Mouse (Mus musculus): ENCODE data around the gene Tjp2. TPM values are rescaled to one million over a fixed set of nuclear protein-coding genes. Genes with fewer than 3 reads are reported as not detected.

Gene Tjp2
- polyA plus RNA-seq, 1 experiment from 2014 or later = 34.9 TPM

DNA sequence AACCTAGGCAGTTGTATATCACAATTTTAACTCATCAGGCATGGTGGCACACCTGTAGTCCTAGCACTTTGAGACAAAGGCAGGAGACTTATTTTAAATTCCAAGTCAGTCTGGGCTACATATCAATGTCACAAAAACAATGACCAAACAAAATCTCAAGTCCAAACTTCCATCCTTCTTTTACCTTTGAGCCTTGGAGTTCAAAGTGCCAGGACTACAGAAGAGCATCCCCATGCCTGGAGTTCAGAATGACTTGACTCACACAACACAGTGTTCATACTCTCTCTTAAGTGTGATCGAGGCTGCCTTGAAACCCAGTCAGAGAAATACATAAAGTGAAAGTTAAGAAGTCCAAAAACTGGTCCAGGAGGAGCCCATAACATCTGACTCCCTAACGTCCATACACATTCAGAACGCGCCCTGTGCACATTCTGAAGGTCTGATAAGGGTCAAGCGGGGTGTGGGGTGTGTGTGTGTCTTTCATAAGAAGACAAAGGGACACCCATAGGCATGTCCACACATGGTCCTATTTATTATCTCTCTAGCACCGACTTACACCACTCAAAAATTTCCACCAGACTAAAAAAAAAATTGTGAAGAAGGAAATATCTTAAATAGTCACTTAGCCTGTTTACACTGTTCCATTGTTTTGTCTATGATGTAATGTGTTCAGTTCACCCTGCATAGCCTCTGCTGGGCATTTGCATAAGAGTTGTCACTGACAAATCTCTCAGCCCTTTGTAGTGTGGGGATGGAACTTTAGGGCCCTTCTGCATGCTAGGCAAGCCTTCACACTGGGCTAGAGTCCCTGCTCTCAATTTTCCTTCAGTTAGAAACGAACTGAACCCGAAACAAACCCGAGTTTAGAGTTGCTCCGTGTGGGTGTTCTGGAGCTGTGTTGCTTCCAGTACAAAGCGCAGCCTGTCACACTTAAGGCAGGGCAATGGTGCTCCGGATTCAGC lies 34.8 kb upstream of the Tjp2 start:
- peaks cover 7% of the 10 kb centered on the region; the same call in 1 of the 2 replicates for H3K36me3 ChIP-seq (ENCODE audit: control insufficient read depth, insufficient read depth, low read length)
- no peaks in the 10 kb centered on the region for H3K4me1 ChIP-seq (ENCODE audit: control insufficient read depth, insufficient read depth, low read length)
- no peak overlapping the region for H3K27ac ChIP-seq (ENCODE audit: low read depth, low read length)
- no peak overlapping the region for H3K9ac ChIP-seq (ENCODE audit: low read depth, low read length)
- ATAC-seq (ENCODE audit: low FRiP score, low TSS enrichment) = no peak
- 83% methylated on average over 12 of the region's 12 CpGs for WGBS
- no peaks in the 10 kb centered on the region for H3K9me3 ChIP-seq (ENCODE audit: control insufficient read depth, low read length)
- H3K4me3 ChIP-seq (ENCODE audit: low read length) = no peak overlapping the region
- H3K27me3 ChIP-seq (ENCODE audit: control insufficient read depth, insufficient read depth, low read length) = no peaks in the 10 kb centered on the region
- no peak overlapping the region for H3K4me2 ChIP-seq (replicated peaks; ENCODE audit: low read depth, low read length)

GRCm38 (mm10) chr19:24258368-24258767 lies 33.5 kb upstream of the Tjp2 start:
- Histone ChIP-seq H3K4me2 (replicated peaks; ENCODE audit: low read depth, low read length) (no peak overlapping the region), H3K27me3 (ENCODE audit: control insufficient read depth, insufficient read depth, low read length) (no peaks in the 10 kb centered on the region), H3K4me3 (ENCODE audit: low read length) (no peak overlapping the region), H3K9ac (ENCODE audit: low read depth, low read length) (no peak overlapping the region), H3K27ac (ENCODE audit: low read depth, low read length) (no peak overlapping the region), H3K36me3 (ENCODE audit: control insufficient read depth, insufficient read depth, low read length) (peaks cover 7% of the 10 kb centered on the region; the same call in 1 of the 2 replicates), H3K4me1 (ENCODE audit: control insufficient read depth, insufficient read depth, low read length) (no peaks in the 10 kb centered on the region), H3K9me3 (ENCODE audit: control insufficient read depth, low read length) (no peaks in the 10 kb centered on the region)
- no peak for ATAC-seq (ENCODE audit: low FRiP score, low TSS enrichment)
- whole genome bisulfite sequencing = 76% methylated on average over 5 of the region's 5 CpGs

GRCm38 (mm10) chr19:24257962-24258361 lies 33.1 kb upstream of the Tjp2 start:
- H3K4me1 ChIP-seq (ENCODE audit: control insufficient read depth, insufficient read depth, low read length) = no peaks in the 10 kb centered on the region
- H3K9ac ChIP-seq (ENCODE audit: low read depth, low read length) = no peak overlapping the region
- 89% methylated on average over 6 of the region's 6 CpGs for WGBS
- peaks cover 6% of the 10 kb centered on the region; the same call in 1 of the 2 replicates for H3K36me3 ChIP-seq (ENCODE audit: control insufficient read depth, insufficient read depth, low read length)
- 0 out of 2 replicates have a peak overlapping the region, but pooled peaks have one; percentile 7 for H3K27ac ChIP-seq (ENCODE audit: low read depth, low read length)
- no peak overlapping the region for H3K4me3 ChIP-seq (ENCODE audit: low read length)
- H3K27me3 ChIP-seq (ENCODE audit: control insufficient read depth, insufficient read depth, low read length) = no peaks in the 10 kb centered on the region
- ATAC-seq (ENCODE audit: low FRiP score, low TSS enrichment) = no peak
- no peaks in the 10 kb centered on the region for H3K9me3 ChIP-seq (ENCODE audit: control insufficient read depth, low read length)
- H3K4me2 ChIP-seq (replicated peaks; ENCODE audit: low read depth, low read length) = no peak overlapping the region

DNA sequence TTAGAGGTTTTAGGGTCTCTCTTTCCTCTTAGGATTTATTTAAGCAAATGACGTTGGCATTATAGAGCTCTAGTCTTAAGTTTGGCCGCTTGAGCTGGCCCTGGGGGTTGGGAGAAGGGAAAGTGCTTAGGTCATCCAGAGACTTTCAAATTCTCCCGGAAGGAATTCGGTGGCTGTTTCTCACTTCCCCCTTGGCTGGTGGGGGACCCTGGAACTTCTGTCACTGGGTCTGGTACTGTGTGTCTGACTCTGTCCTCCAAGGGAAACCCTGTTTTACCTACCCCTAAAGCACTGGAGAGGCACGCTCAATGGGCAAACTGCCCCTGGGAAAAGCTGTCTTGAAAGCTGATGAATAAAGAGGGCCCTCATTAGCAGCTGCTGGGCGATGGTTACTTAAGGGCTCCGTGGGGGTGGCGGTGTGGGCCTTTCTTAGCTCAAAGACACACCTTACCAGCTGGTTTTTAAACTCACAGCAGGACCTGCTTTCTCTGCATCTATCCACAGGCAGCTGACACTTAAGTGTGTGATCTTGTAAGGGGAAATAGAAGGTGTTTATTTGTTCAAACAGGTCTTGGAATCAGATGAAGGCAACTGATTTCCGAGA lies 28.9 kb upstream of the Tjp2 start:
- 0 out of 2 replicates have a peak, but pooled peaks cover 10% of the 10 kb centered on the region for H3K4me1 ChIP-seq (ENCODE audit: control insufficient read depth, insufficient read depth, low read length)
- no peak overlapping the region for H3K4me2 ChIP-seq (replicated peaks; ENCODE audit: low read depth, low read length)
- H3K27ac ChIP-seq (ENCODE audit: low read depth, low read length) = no peak overlapping the region
- no peak overlapping the region for H3K9ac ChIP-seq (ENCODE audit: low read depth, low read length)
- H3K36me3 ChIP-seq (ENCODE audit: control insufficient read depth, insufficient read depth, low read length) = no peaks in the 10 kb centered on the region
- ATAC-seq (ENCODE audit: low FRiP score, low TSS enrichment) = no peak
- no peaks in the 10 kb centered on the region for H3K9me3 ChIP-seq (ENCODE audit: control insufficient read depth, low read length)
- no peak overlapping the region for H3K4me3 ChIP-seq (ENCODE audit: low read length)
- WGBS = 26% methylated on average over 9 of the region's 9 CpGs
- no peaks in the 10 kb centered on the region for H3K27me3 ChIP-seq (ENCODE audit: control insufficient read depth, insufficient read depth, low read length)

- 19% methylated on average over 6 of the region's 6 CpGs for WGBS
- ATAC-seq (ENCODE audit: low FRiP score, low TSS enrichment) = peak; percentile 65; the same call in 1 of the 2 replicates
- no peak overlapping the region; the same call in 1 of the 2 replicates for H3K4me2 ChIP-seq (replicated peaks; ENCODE audit: low read depth, low read length)
- 0 out of 2 replicates have a peak, but pooled peaks cover 10% of the 10 kb centered on the region for H3K4me1 ChIP-seq (ENCODE audit: control insufficient read depth, insufficient read depth, low read length)
- H3K4me3 ChIP-seq (ENCODE audit: low read length) = no peak overlapping the region
- H3K9me3 ChIP-seq (ENCODE audit: control insufficient read depth, low read length) = no peaks in the 10 kb centered on the region
- no peaks in the 10 kb centered on the region for H3K27me3 ChIP-seq (ENCODE audit: control insufficient read depth, insufficient read depth, low read length)
- H3K9ac ChIP-seq (ENCODE audit: low read depth, low read length) = no peak overlapping the region
- no peaks in the 10 kb centered on the region for H3K36me3 ChIP-seq (ENCODE audit: control insufficient read depth, insufficient read depth, low read length)
- H3K27ac ChIP-seq (ENCODE audit: low read depth, low read length) = peak overlapping the region; percentile 53; the same call in 1 of the 2 replicates
Measured at GRCm38 (mm10) chr19:24251869-24252268, 27.0 kb upstream of the Tjp2 start.

DNA sequence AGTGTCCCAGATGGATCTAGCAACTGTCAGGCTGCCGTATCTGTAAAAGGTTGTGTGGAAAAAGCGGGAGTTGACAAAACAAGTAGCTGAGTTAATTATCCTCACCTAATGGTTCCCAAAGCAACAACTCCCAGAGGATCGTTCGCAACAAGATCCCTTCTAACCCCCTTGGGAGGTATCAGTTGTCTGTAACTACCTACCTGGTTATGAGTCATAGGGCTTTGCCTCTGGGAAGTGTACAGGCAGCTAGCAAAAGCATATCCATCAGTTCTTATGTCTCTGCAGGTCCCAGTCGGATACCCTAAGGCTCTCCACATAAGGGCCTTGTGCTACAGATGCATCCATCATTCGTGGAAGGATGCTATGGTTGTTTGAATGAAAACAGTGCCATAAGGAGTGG lies 18.5 kb upstream of the Tjp2 start:
- Histone ChIP-seq H3K4me1 (ENCODE audit: control insufficient read depth, insufficient read depth, low read length) (peaks cover 17% of the 10 kb centered on the region), H3K9ac (ENCODE audit: low read depth, low read length) (no peak overlapping the region), H3K4me2 (replicated peaks; ENCODE audit: low read depth, low read length) (no peak overlapping the region), H3K27ac (ENCODE audit: low read depth, low read length) (no peak overlapping the region), H3K9me3 (ENCODE audit: control insufficient read depth, low read length) (no peaks in the 10 kb centered on the region), H3K36me3 (ENCODE audit: control insufficient read depth, insufficient read depth, low read length) (no peaks in the 10 kb centered on the region), H3K4me3 (ENCODE audit: low read length) (no peak overlapping the region), H3K27me3 (ENCODE audit: control insufficient read depth, insufficient read depth, low read length) (no peaks in the 10 kb centered on the region)
- no peak for ATAC-seq (ENCODE audit: low FRiP score, low TSS enrichment)
- 56% methylated on average over 6 of the region's 6 CpGs for WGBS

- H3K27ac ChIP-seq (ENCODE audit: low read depth, low read length) = peak overlapping the region; percentile 71; the same call in 1 of the 2 replicates
- WGBS = 7% methylated on average over 14 of the region's 14 CpGs
- no peak overlapping the region; the same call in 1 of the 2 replicates for H3K4me2 ChIP-seq (replicated peaks; ENCODE audit: low read depth, low read length)
- H3K9me3 ChIP-seq (ENCODE audit: control insufficient read depth, low read length) = no peaks in the 10 kb centered on the region
- no peaks in the 10 kb centered on the region for H3K27me3 ChIP-seq (ENCODE audit: control insufficient read depth, insufficient read depth, low read length)
- no peak overlapping the region for H3K9ac ChIP-seq (ENCODE audit: low read depth, low read length)
- H3K4me3 ChIP-seq (ENCODE audit: low read length) = no peak overlapping the region
- H3K36me3 ChIP-seq (ENCODE audit: control insufficient read depth, insufficient read depth, low read length) = no peaks in the 10 kb centered on the region
- peaks cover 17% of the 10 kb centered on the region for H3K4me1 ChIP-seq (ENCODE audit: control insufficient read depth, insufficient read depth, low read length)
- ATAC-seq (ENCODE audit: low FRiP score, low TSS enrichment) = peak; percentile 91
Measured at GRCm38 (mm10) chr19:24241799-24242546, 17.1 kb upstream of the Tjp2 start.

DNA sequence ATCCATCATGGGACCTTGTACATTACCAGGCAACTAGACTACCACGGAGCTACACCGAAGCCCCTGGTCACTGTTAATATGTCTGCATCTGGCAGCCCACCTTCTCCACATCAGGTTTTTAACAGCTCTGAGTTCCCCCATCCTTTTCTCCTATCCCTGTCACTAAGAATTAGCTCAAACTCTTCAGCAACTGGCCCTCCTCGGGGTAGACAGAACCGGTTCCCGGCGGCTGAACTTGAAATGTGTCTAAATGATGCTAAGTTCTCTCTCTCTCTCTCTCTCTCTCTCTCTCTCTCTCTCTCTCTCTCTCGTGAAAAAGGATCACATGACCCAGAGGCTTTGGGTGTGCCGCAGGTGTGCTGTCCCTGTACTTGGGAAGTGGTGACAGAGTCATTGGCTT lies 16.4 kb upstream of the Tjp2 start:
- Histone ChIP-seq H3K9me3 (ENCODE audit: control insufficient read depth, low read length) (no peaks in the 10 kb centered on the region), H3K27ac (ENCODE audit: low read depth, low read length) (peak overlapping the region; percentile 71; the same call in 1 of the 2 replicates), H3K27me3 (ENCODE audit: control insufficient read depth, insufficient read depth, low read length) (no peaks in the 10 kb centered on the region), H3K4me2 (replicated peaks; ENCODE audit: low read depth, low read length) (no peak overlapping the region), H3K36me3 (ENCODE audit: control insufficient read depth, insufficient read depth, low read length) (no peaks in the 10 kb centered on the region), H3K9ac (ENCODE audit: low read depth, low read length) (no peak overlapping the region), H3K4me1 (ENCODE audit: control insufficient read depth, insufficient read depth, low read length) (peaks cover 17% of the 10 kb centered on the region), H3K4me3 (ENCODE audit: low read length) (no peak overlapping the region)
- ATAC-seq (ENCODE audit: low FRiP score, low TSS enrichment) = no peak
- WGBS = 55% methylated on average over 8 of the region's 8 CpGs
